Mouse (Mus musculus): ENCODE measurements at regions not wholly inside any gene's neighbourhood (a gene's known extent, or its start where the extent isn't known, plus 50 kb on each side); places are given as distances from the start of the nearest gene placed in this dataset.

- ATAC-seq (ENCODE audit: insufficient number of reproducible peaks, insufficient read depth, low FRiP score, low read depth): no peak
- H3K4me3 ChIP-seq (ENCODE audit: control insufficient read depth in 1 of 2, insufficient read depth in 1 of 2, low read depth in 1 of 2, low read length in 2 of 2): no peak overlapping the region
- peaks cover 10 to 16% of the 10 kb centered on the region in 2 experiments; a peak in 3 of 4 replicates for H3K4me1 ChIP-seq (ENCODE audit: control insufficient read depth in 2 of 2, insufficient read depth in 2 of 2, low read length in 2 of 2)
- WGBS: 95% methylated on average over 1 of the region's 1 CpGs
- no peaks in the 10 kb centered on the region for H3K9me3 ChIP-seq (ENCODE audit: control insufficient read depth, low read length)
- H3K27ac ChIP-seq (replicated peaks in 1 of 2; ENCODE audit: control insufficient read depth in 1 of 2, insufficient read depth in 1 of 2, low read depth in 2 of 2, low read length in 2 of 2): no peak overlapping the region
- H3K4me2 ChIP-seq (ENCODE audit: low read length): no peak overlapping the region
- H3K27me3 ChIP-seq (ENCODE audit: control insufficient read depth, insufficient read depth, low read length): no peaks in the 10 kb centered on the region
- H3K36me3 ChIP-seq (ENCODE audit: control insufficient read depth, insufficient read depth, low read length): no peaks in the 10 kb centered on the region
- H3K9ac ChIP-seq (ENCODE audit: low read length): no peak overlapping the region
These were observed 200.1 kb downstream of the Zfp462 start for GRCm38 (mm10) chr4:55144995-55145394.

GRCm38 (mm10) chr4:55145968-55146367, 201.1 kb downstream of the Zfp462 start:
- H3K4me2 ChIP-seq (ENCODE audit: low read length): no peak overlapping the region
- no peaks in the 10 kb centered on the region for H3K9me3 ChIP-seq (ENCODE audit: control insufficient read depth, low read length)
- no peaks in the 10 kb centered on the region for H3K36me3 ChIP-seq (ENCODE audit: control insufficient read depth, insufficient read depth, low read length)
- H3K9ac ChIP-seq (ENCODE audit: low read length): no peak overlapping the region
- H3K27ac ChIP-seq (replicated peaks in 1 of 2; ENCODE audit: control insufficient read depth in 1 of 2, insufficient read depth in 1 of 2, low read depth in 2 of 2, low read length in 2 of 2): no peak overlapping the region
- H3K27me3 ChIP-seq (ENCODE audit: control insufficient read depth, insufficient read depth, low read length): no peaks in the 10 kb centered on the region
- H3K4me3 ChIP-seq (ENCODE audit: control insufficient read depth in 1 of 2, insufficient read depth in 1 of 2, low read depth in 1 of 2, low read length in 2 of 2): no peak overlapping the region
- 58% methylated on average over 8 of the region's 8 CpGs for WGBS
- ATAC-seq (ENCODE audit: insufficient number of reproducible peaks, insufficient read depth, low FRiP score, low read depth): no peak
- H3K4me1 ChIP-seq (ENCODE audit: control insufficient read depth in 2 of 2, insufficient read depth in 2 of 2, low read length in 2 of 2): peaks cover 10 to 16% of the 10 kb centered on the region in 2 experiments; a peak in 3 of 4 replicates

GRCm38 (mm10) chr4:55148380-55148779, 201.5 kb upstream of the Rad23b start:
- no peak for ATAC-seq (ENCODE audit: insufficient number of reproducible peaks, insufficient read depth, low FRiP score, low read depth)
- H3K4me3 ChIP-seq (ENCODE audit: control insufficient read depth in 1 of 2, insufficient read depth in 1 of 2, low read depth in 1 of 2, low read length in 2 of 2): no peak overlapping the region
- no peak overlapping the region for H3K27ac ChIP-seq (replicated peaks in 1 of 2; ENCODE audit: control insufficient read depth in 1 of 2, insufficient read depth in 1 of 2, low read depth in 2 of 2, low read length in 2 of 2)
- no peaks in the 10 kb centered on the region for H3K27me3 ChIP-seq (ENCODE audit: control insufficient read depth, insufficient read depth, low read length)
- H3K4me2 ChIP-seq (ENCODE audit: low read length): no peak overlapping the region
- no peaks in the 10 kb centered on the region for H3K36me3 ChIP-seq (ENCODE audit: control insufficient read depth, insufficient read depth, low read length)
- no peak overlapping the region for H3K9ac ChIP-seq (ENCODE audit: low read length)
- H3K9me3 ChIP-seq (ENCODE audit: control insufficient read depth, low read length): no peaks in the 10 kb centered on the region
- 43% methylated on average over 1 of the region's 1 CpGs for WGBS
- peaks cover 0 to 4% of the 10 kb centered on the region in 2 experiments; a peak in 1 of 4 replicates for H3K4me1 ChIP-seq (ENCODE audit: control insufficient read depth in 2 of 2, insufficient read depth in 2 of 2, low read length in 2 of 2)

- Histone ChIP-seq H3K27ac (replicated peaks in 1 of 2; ENCODE audit: control insufficient read depth in 1 of 2, insufficient read depth in 1 of 2, low read depth in 2 of 2, low read length in 2 of 2) (no peak overlapping the region), H3K4me1 (ENCODE audit: control insufficient read depth in 2 of 2, insufficient read depth in 2 of 2, low read length in 2 of 2) (peaks cover 0 to 3% of the 10 kb centered on the region in 2 experiments; a peak in 1 of 4 replicates), H3K9ac (ENCODE audit: low read length) (no peak overlapping the region), H3K36me3 (ENCODE audit: control insufficient read depth, insufficient read depth, low read length) (no peaks in the 10 kb centered on the region), H3K4me2 (ENCODE audit: low read length) (no peak overlapping the region), H3K27me3 (ENCODE audit: control insufficient read depth, insufficient read depth, low read length) (no peaks in the 10 kb centered on the region), H3K4me3 (ENCODE audit: control insufficient read depth in 1 of 2, insufficient read depth in 1 of 2, low read depth in 1 of 2, low read length in 2 of 2) (no peak overlapping the region), H3K9me3 (ENCODE audit: control insufficient read depth, low read length) (no peaks in the 10 kb centered on the region)
- WGBS: 65% methylated on average over 3 of the region's 3 CpGs
- no peak for ATAC-seq (ENCODE audit: insufficient number of reproducible peaks, insufficient read depth, low FRiP score, low read depth)
These were observed 195.3 kb upstream of the Rad23b start for GRCm38 (mm10) chr4:55154556-55154955.

GRCm38 (mm10) chr4:55158166-55158739, 191.6 kb upstream of the Rad23b start:
- whole genome bisulfite sequencing: 90% methylated on average over 6 of the region's 6 CpGs
- no peak overlapping the region for H3K4me3 ChIP-seq (ENCODE audit: control insufficient read depth in 1 of 2, insufficient read depth in 1 of 2, low read depth in 1 of 2, low read length in 2 of 2)
- no peak for ATAC-seq (ENCODE audit: insufficient number of reproducible peaks, insufficient read depth, low FRiP score, low read depth)
- H3K36me3 ChIP-seq (ENCODE audit: control insufficient read depth, insufficient read depth, low read length): no peaks in the 10 kb centered on the region
- 0 out of 4 replicates have a peak, but pooled peaks cover 0 to 3% of the 10 kb centered on the region in 2 experiments for H3K4me1 ChIP-seq (ENCODE audit: control insufficient read depth in 2 of 2, insufficient read depth in 2 of 2, low read length in 2 of 2)
- H3K27ac ChIP-seq (replicated peaks in 1 of 2; ENCODE audit: control insufficient read depth in 1 of 2, insufficient read depth in 1 of 2, low read depth in 2 of 2, low read length in 2 of 2): no peak overlapping the region
- no peak overlapping the region for H3K4me2 ChIP-seq (ENCODE audit: low read length)
- H3K27me3 ChIP-seq (ENCODE audit: control insufficient read depth, insufficient read depth, low read length): no peaks in the 10 kb centered on the region
- H3K9ac ChIP-seq (ENCODE audit: low read length): no peak overlapping the region
- no peaks in the 10 kb centered on the region for H3K9me3 ChIP-seq (ENCODE audit: control insufficient read depth, low read length)

- H3K36me3 ChIP-seq (ENCODE audit: control insufficient read depth, insufficient read depth, low read length): no peaks in the 10 kb centered on the region
- no peak overlapping the region for H3K9ac ChIP-seq (ENCODE audit: low read length)
- H3K27me3 ChIP-seq (ENCODE audit: control insufficient read depth, insufficient read depth, low read length): no peaks in the 10 kb centered on the region
- H3K4me1 ChIP-seq (ENCODE audit: control insufficient read depth in 2 of 2, insufficient read depth in 2 of 2, low read length in 2 of 2): peaks cover 9 to 10% of the 10 kb centered on the region in 2 experiments
- H3K9me3 ChIP-seq (ENCODE audit: control insufficient read depth, low read length): no peaks in the 10 kb centered on the region
- no peak overlapping the region for H3K4me3 ChIP-seq (ENCODE audit: control insufficient read depth in 1 of 2, insufficient read depth in 1 of 2, low read depth in 1 of 2, low read length in 2 of 2)
- no peak for ATAC-seq (ENCODE audit: insufficient number of reproducible peaks, insufficient read depth, low FRiP score, low read depth)
- no peak overlapping the region for H3K27ac ChIP-seq (replicated peaks in 1 of 2; ENCODE audit: control insufficient read depth in 1 of 2, insufficient read depth in 1 of 2, low read depth in 2 of 2, low read length in 2 of 2)
- WGBS: 87% methylated on average over 6 of the region's 6 CpGs
- no peak overlapping the region for H3K4me2 ChIP-seq (ENCODE audit: low read length)
These were observed 183.6 kb upstream of the Rad23b start for GRCm38 (mm10) chr4:55166266-55166665.

- H3K9ac ChIP-seq (ENCODE audit: low read length): no peak overlapping the region
- H3K4me1 ChIP-seq (ENCODE audit: control insufficient read depth in 2 of 2, insufficient read depth in 2 of 2, low read length in 2 of 2): peaks cover 21 to 25% of the 10 kb centered on the region in 2 experiments
- 63% methylated on average over 7 of the region's 7 CpGs for WGBS
- no peak overlapping the region for H3K27ac ChIP-seq (replicated peaks in 1 of 2; ENCODE audit: control insufficient read depth in 1 of 2, insufficient read depth in 1 of 2, low read depth in 2 of 2, low read length in 2 of 2)
- no peak for ATAC-seq (ENCODE audit: insufficient number of reproducible peaks, insufficient read depth, low FRiP score, low read depth)
- no peaks in the 10 kb centered on the region for H3K9me3 ChIP-seq (ENCODE audit: control insufficient read depth, low read length)
- no peaks in the 10 kb centered on the region for H3K36me3 ChIP-seq (ENCODE audit: control insufficient read depth, insufficient read depth, low read length)
- no peak overlapping the region for H3K4me3 ChIP-seq (ENCODE audit: control insufficient read depth in 1 of 2, insufficient read depth in 1 of 2, low read depth in 1 of 2, low read length in 2 of 2)
- no peaks in the 10 kb centered on the region for H3K27me3 ChIP-seq (ENCODE audit: control insufficient read depth, insufficient read depth, low read length)
- no peak overlapping the region for H3K4me2 ChIP-seq (ENCODE audit: low read length)
These were observed 180.8 kb upstream of the Rad23b start for GRCm38 (mm10) chr4:55169063-55169462.

- no peak overlapping the region for H3K4me2 ChIP-seq (ENCODE audit: low read length)
- peaks cover 21 to 25% of the 10 kb centered on the region in 2 experiments for H3K4me1 ChIP-seq (ENCODE audit: control insufficient read depth in 2 of 2, insufficient read depth in 2 of 2, low read length in 2 of 2)
- no peaks in the 10 kb centered on the region for H3K9me3 ChIP-seq (ENCODE audit: control insufficient read depth, low read length)
- no peak overlapping the region for H3K9ac ChIP-seq (ENCODE audit: low read length)
- H3K4me3 ChIP-seq (ENCODE audit: control insufficient read depth in 1 of 2, insufficient read depth in 1 of 2, low read depth in 1 of 2, low read length in 2 of 2): no peak overlapping the region
- no peaks in the 10 kb centered on the region for H3K27me3 ChIP-seq (ENCODE audit: control insufficient read depth, insufficient read depth, low read length)
- H3K36me3 ChIP-seq (ENCODE audit: control insufficient read depth, insufficient read depth, low read length): no peaks in the 10 kb centered on the region
- ATAC-seq (ENCODE audit: insufficient number of reproducible peaks, insufficient read depth, low FRiP score, low read depth): no peak
- WGBS: 23% methylated on average over 6 of the region's 6 CpGs
- peak overlapping the region in 1 of 2 experiments; percentile 27; a peak in 2 of 4 replicates for H3K27ac ChIP-seq (replicated peaks in 1 of 2; ENCODE audit: control insufficient read depth in 1 of 2, insufficient read depth in 1 of 2, low read depth in 2 of 2, low read length in 2 of 2)
These were observed 177.4 kb upstream of the Rad23b start for GRCm38 (mm10) chr4:55172334-55172891.
